Mouse (Mus musculus): ENCODE results near the gene Tgfb1.

DNA sequence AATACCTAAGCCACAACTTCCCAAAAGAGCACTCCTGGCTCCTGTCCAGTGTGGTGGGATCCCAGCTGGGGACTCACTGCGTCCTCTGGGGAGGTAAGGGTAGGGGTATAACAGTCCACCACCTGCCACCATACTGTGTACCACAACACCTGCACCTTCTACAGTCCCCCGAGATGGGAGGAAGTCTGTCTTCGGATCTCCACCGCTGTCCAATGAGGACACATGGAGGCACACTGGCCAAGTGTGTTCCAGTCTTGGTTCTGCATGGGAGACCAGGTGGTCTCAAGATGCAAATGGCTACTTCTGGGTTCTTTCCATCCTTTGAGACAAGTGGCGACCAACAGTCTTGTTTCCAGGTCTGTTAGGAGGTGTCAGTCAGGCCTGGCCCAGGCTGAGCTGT, 24.4 kb downstream of the Tgfb1 start:
- TF ChIP-seq CTCF (IDR thresholded peaks at IDR 0.05; ENCODE audit: low read depth) (no peak), EP300 (IDR thresholded peaks at IDR 0.05; ENCODE audit: low read depth) (no peak)
